Mouse (Mus musculus): ENCODE results near the gene Dpp4. TPM values are rescaled to one million over a fixed set of nuclear protein-coding genes. Genes with fewer than 3 reads are reported as not detected.

Gene Dpp4
- polyA plus RNA-seq, 1 experiment from 2014 or later, result 0.88 TPM

DNA sequence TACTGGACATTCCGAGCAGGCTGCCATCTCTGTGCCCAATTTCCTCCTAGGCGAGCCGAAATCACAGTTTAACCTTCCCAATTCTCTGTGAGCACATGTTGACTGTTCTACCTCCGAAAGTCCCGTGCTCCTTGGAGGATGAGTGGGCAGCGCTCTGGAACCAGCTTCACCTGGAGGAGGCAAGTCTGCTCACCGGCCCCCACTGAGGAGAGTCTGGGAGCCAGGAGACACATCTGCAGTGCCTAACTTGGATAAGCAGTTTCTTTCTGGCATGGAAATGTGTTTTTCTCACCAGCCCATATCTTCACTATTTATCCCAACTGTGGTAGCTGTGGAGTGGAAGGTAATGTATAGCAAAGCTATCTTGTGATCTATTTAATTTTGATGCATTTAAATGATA is 54.8 kb downstream of the Dpp4 start:
- ATAC-seq (ENCODE audit: low read depth), result no peak
- Histone ChIP-seq H3K4me1 (ENCODE audit: control insufficient read depth, insufficient read depth, low read length) (no peaks in the 10 kb centered on the region), H3K9ac (replicated peaks; ENCODE audit: low read depth, low read length) (no peak overlapping the region), H3K27ac (ENCODE audit: low read depth, low read length) (no peak overlapping the region), H3K4me3 (ENCODE audit: low read depth, low read length) (no peak overlapping the region), H3K9me3 (ENCODE audit: control insufficient read depth, low read length) (no peaks in the 10 kb centered on the region), H3K27me3 (ENCODE audit: control insufficient read depth, insufficient read depth, low read length) (no peaks in the 10 kb centered on the region), H3K4me2 (ENCODE audit: low read depth, low read length) (no peak overlapping the region), H3K36me3 (ENCODE audit: control insufficient read depth, insufficient read depth, low read length) (no peaks in the 10 kb centered on the region)
- 93% methylated on average over 7 of the region's 7 CpGs for WGBS

DNA sequence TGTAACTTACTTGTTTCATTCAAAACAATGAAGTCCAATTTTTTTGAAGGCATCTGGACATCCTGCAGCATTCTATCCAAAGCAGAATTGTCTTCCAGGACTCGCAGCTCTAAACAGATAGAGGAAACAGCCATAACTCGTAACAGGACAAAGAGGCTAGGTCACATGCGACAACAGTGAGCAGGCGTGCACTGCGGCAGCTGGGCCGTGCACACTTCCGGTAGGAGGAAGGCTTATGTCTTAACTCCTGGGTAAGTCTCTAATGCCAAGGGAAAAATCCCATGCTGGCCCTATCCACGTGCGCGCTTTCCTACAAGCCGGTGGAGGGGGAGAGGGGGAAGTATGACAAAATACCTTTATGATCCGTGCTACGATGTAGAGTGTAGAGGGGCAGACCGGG is 55.4 kb downstream of the Dpp4 start:
- H3K4me1 ChIP-seq (ENCODE audit: control insufficient read depth, insufficient read depth, low read length), result no peaks in the 10 kb centered on the region
- no peaks in the 10 kb centered on the region for H3K9me3 ChIP-seq (ENCODE audit: control insufficient read depth, low read length)
- 74% methylated on average over 14 of the region's 14 CpGs for WGBS
- H3K4me3 ChIP-seq (ENCODE audit: low read depth, low read length), result no peak overlapping the region
- H3K4me2 ChIP-seq (ENCODE audit: low read depth, low read length), result no peak overlapping the region
- no peaks in the 10 kb centered on the region for H3K27me3 ChIP-seq (ENCODE audit: control insufficient read depth, insufficient read depth, low read length)
- H3K9ac ChIP-seq (replicated peaks; ENCODE audit: low read depth, low read length), result no peak overlapping the region
- H3K27ac ChIP-seq (ENCODE audit: low read depth, low read length), result no peak overlapping the region
- no peaks in the 10 kb centered on the region for H3K36me3 ChIP-seq (ENCODE audit: control insufficient read depth, insufficient read depth, low read length)
- no peak for ATAC-seq (ENCODE audit: low read depth)

DNA sequence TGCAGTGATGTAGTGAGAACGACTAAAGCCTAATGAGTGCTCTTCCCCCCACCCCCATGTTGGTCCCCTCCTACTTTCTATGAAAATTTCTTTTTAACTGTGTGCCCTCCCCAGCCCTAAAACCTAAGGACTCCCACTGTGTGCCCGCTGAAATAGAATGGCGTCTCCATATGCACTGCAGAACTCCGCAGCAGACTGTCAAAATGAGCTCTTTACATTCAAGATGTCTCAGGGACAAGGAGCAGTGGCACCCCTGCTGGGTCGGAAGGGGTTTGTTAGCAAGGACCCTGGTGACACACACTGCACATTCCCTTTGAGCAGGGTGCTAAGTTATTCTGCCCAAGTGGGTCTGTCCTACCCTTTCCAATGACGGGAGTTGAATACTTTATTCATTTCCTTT is 56.3 kb downstream of the Dpp4 start:
- Histone ChIP-seq H3K4me3 (ENCODE audit: low read depth, low read length) (no peak overlapping the region), H3K36me3 (ENCODE audit: control insufficient read depth, insufficient read depth, low read length) (no peaks in the 10 kb centered on the region), H3K4me2 (ENCODE audit: low read depth, low read length) (no peak overlapping the region), H3K9ac (replicated peaks; ENCODE audit: low read depth, low read length) (no peak overlapping the region), H3K4me1 (ENCODE audit: control insufficient read depth, insufficient read depth, low read length) (no peaks in the 10 kb centered on the region), H3K9me3 (ENCODE audit: control insufficient read depth, low read length) (no peaks in the 10 kb centered on the region), H3K27me3 (ENCODE audit: control insufficient read depth, insufficient read depth, low read length) (no peaks in the 10 kb centered on the region), H3K27ac (ENCODE audit: low read depth, low read length) (no peak overlapping the region)
- 39% methylated on average over 6 of the region's 6 CpGs for WGBS
- peak; percentile 41; the same call in 1 of the 2 replicates for ATAC-seq (ENCODE audit: low read depth)

DNA sequence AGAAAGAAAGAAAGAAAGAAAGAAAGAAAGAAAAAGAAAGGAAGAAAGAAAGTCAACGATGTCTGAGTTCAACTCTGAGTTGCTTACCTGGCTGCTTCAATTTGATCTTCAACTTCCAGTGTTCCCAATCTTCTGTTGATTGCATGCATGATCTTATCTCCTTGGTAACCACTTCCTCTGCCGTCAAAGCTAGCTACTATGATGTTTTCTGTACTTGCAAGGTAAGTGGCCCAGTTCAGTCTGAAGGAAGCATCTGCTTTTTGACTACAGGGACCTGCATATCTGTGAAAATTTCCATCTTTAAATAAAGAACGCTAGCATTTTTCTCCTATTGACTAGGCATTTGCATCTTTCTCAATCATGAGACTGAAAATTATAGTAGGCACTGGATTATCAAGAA is 60.0 kb downstream of the Dpp4 start:
- Histone ChIP-seq H3K4me2 (ENCODE audit: low read depth, low read length) (no peak overlapping the region), H3K27me3 (ENCODE audit: control insufficient read depth, insufficient read depth, low read length) (no peaks in the 10 kb centered on the region), H3K27ac (ENCODE audit: low read depth, low read length) (no peak overlapping the region), H3K4me3 (ENCODE audit: low read depth, low read length) (no peak overlapping the region), H3K9me3 (ENCODE audit: control insufficient read depth, low read length) (no peaks in the 10 kb centered on the region), H3K36me3 (ENCODE audit: control insufficient read depth, insufficient read depth, low read length) (no peaks in the 10 kb centered on the region), H3K9ac (replicated peaks; ENCODE audit: low read depth, low read length) (no peak overlapping the region), H3K4me1 (ENCODE audit: control insufficient read depth, insufficient read depth, low read length) (no peaks in the 10 kb centered on the region)
- 82% methylated on average over 3 of the region's 3 CpGs for WGBS
- no peak for ATAC-seq (ENCODE audit: low read depth)

DNA sequence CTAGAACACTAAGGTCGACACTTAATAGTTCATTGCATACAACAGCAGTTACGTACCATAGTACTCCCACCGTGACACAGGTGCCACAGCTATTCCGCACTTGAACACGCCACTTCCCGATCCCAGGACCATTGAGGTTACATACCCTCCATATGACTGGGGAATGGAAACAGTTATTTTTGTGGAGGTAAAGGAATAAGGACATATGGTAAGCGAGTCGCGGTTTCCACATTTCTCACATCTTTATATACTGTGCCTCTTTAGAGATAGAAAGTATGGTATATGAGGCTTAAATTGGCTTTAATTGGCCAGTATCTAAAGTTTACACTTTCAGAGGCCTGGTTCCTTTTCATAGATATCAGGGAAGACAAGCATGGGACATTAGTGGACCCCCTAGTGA is 64.3 kb downstream of the Dpp4 start:
- no peak overlapping the region for H3K27ac ChIP-seq (ENCODE audit: low read depth, low read length)
- H3K36me3 ChIP-seq (ENCODE audit: control insufficient read depth, insufficient read depth, low read length), result no peaks in the 10 kb centered on the region
- no peaks in the 10 kb centered on the region for H3K27me3 ChIP-seq (ENCODE audit: control insufficient read depth, insufficient read depth, low read length)
- no peaks in the 10 kb centered on the region for H3K9me3 ChIP-seq (ENCODE audit: control insufficient read depth, low read length)
- no peaks in the 10 kb centered on the region for H3K4me1 ChIP-seq (ENCODE audit: control insufficient read depth, insufficient read depth, low read length)
- no peak for ATAC-seq (ENCODE audit: low read depth)
- no peak overlapping the region for H3K4me2 ChIP-seq (ENCODE audit: low read depth, low read length)
- H3K4me3 ChIP-seq (ENCODE audit: low read depth, low read length), result no peak overlapping the region
- WGBS, result 92% methylated on average over 9 of the region's 9 CpGs
- no peak overlapping the region for H3K9ac ChIP-seq (replicated peaks; ENCODE audit: low read depth, low read length)

DNA sequence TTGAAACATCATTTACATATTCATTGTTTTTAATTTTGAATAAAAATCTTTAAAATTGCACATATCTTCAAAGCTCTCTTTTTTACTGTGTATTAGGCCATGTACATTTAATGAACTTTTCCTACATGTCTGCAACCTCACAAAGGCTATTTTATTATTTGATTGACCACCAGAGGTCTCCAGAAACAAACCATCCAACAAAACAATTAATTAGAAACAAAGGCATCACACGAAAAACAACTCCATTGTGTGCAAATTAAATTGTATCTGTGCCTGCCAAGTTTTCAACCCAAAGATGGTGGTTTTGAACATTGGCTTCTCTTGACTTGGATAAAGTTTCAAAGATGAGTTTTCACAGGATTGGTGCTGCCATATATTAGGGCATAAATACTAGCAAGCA is 65.3 kb downstream of the Dpp4 start:
- Histone ChIP-seq H3K9me3 (ENCODE audit: control insufficient read depth, low read length) (no peaks in the 10 kb centered on the region), H3K4me2 (ENCODE audit: low read depth, low read length) (no peak overlapping the region), H3K36me3 (ENCODE audit: control insufficient read depth, insufficient read depth, low read length) (no peaks in the 10 kb centered on the region), H3K4me1 (ENCODE audit: control insufficient read depth, insufficient read depth, low read length) (no peaks in the 10 kb centered on the region), H3K4me3 (ENCODE audit: low read depth, low read length) (no peak overlapping the region), H3K27me3 (ENCODE audit: control insufficient read depth, insufficient read depth, low read length) (no peaks in the 10 kb centered on the region), H3K9ac (replicated peaks; ENCODE audit: low read depth, low read length) (no peak overlapping the region), H3K27ac (ENCODE audit: low read depth, low read length) (no peak overlapping the region)
- ATAC-seq (ENCODE audit: low read depth), result no peak
- 27% methylated on average over 1 of the region's 1 CpGs for WGBS

DNA sequence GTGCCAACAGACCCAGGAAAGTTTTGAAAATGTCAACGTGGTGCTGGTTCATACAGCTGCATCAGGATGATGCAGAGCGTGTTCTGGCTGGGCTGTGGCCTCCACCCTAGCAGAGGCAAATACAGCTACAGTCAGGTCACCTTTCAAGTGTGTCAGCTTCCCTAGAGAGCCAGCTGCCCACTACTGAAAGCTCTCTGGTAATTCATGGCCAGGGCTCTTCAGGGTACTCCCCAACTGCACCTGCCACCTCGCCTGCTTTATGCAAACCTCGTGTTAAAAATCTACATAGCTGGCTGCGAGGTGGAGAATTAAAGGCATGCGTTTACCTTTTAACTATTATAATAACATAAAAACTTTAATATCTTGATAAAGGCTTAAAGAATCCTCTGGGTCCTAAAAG is 67.7 kb downstream of the Dpp4 start:
- Histone ChIP-seq H3K27me3 (ENCODE audit: control insufficient read depth, insufficient read depth, low read length) (no peaks in the 10 kb centered on the region), H3K9ac (replicated peaks; ENCODE audit: low read depth, low read length) (no peak overlapping the region), H3K9me3 (ENCODE audit: control insufficient read depth, low read length) (no peaks in the 10 kb centered on the region), H3K4me1 (ENCODE audit: control insufficient read depth, insufficient read depth, low read length) (no peaks in the 10 kb centered on the region), H3K4me3 (ENCODE audit: low read depth, low read length) (no peak overlapping the region), H3K36me3 (ENCODE audit: control insufficient read depth, insufficient read depth, low read length) (no peaks in the 10 kb centered on the region), H3K4me2 (ENCODE audit: low read depth, low read length) (no peak overlapping the region), H3K27ac (ENCODE audit: low read depth, low read length) (no peak overlapping the region)
- WGBS, result 49% methylated on average over 6 of the region's 6 CpGs
- no peak for ATAC-seq (ENCODE audit: low read depth)

DNA sequence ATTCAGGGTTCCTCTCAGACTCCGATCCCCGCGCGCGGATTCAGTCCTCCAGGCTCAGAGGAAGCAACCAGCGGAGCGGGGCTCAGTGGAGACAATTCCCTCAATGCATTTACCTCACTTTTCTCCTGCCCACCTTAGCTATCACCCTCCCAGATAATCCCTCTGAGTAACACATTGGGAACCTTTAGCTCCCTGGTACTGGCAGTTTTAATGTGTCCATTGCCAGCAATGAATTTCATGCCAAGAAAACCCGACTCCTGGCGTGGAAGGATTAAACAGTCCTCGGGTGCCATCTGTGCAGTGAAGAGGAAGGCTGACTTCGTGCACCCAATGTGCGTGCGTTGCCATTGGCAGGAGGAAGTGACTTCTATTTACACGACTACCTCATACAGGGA is 70.3 kb downstream of the Dpp4 start:
- WGBS, result 30% methylated on average over 14 of the region's 14 CpGs
- ATAC-seq (ENCODE audit: low read depth), result peak; percentile 65; the same call in 1 of the 2 replicates
- Histone ChIP-seq H3K4me3 (ENCODE audit: low read depth, low read length) (no peak overlapping the region), H3K9me3 (ENCODE audit: control insufficient read depth, low read length) (no peaks in the 10 kb centered on the region), H3K4me2 (ENCODE audit: low read depth, low read length) (peak overlapping the region; percentile 6; the same call in 1 of the 2 replicates), H3K27ac (ENCODE audit: low read depth, low read length) (no peak overlapping the region), H3K27me3 (ENCODE audit: control insufficient read depth, insufficient read depth, low read length) (no peaks in the 10 kb centered on the region), H3K36me3 (ENCODE audit: control insufficient read depth, insufficient read depth, low read length) (no peaks in the 10 kb centered on the region), H3K4me1 (ENCODE audit: control insufficient read depth, insufficient read depth, low read length) (no peaks in the 10 kb centered on the region), H3K9ac (replicated peaks; ENCODE audit: low read depth, low read length) (no peak overlapping the region)

DNA sequence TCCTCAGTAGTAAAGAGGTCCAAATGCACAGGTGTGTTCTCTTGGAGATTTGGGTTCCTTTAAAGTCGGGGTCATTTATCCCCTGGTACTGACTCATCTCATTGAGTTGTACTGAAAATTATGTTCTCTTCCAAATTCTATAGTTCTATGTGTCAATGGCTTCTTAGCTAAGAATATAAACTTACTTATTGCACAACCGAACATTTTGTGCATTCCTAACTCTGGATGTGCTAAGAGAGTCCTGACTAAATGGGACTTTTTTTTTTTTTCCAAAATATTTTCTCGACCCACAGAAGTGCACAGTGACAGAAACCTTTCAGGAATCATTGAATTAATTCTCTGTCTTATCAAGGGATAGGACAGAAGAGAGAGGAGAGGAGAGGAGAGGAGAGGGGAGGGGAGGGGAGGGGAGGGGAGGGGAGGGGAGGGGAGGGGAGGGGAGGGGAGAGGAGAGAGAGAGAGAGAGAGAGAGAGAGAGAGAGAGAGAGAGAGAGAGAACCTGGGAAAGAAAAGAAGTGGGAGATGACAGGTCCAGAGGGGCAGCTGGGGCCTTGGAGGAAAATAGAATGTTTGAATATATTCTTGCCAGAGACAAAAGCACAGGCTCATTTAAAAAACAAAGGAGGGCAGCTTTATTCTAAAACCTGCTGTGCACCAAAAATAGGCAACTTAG is 70.8 kb downstream of the Dpp4 start:
- no peak overlapping the region for H3K9ac ChIP-seq (replicated peaks; ENCODE audit: low read depth, low read length)
- H3K27me3 ChIP-seq (ENCODE audit: control insufficient read depth, insufficient read depth, low read length), result no peaks in the 10 kb centered on the region
- H3K36me3 ChIP-seq (ENCODE audit: control insufficient read depth, insufficient read depth, low read length), result no peaks in the 10 kb centered on the region
- H3K4me1 ChIP-seq (ENCODE audit: control insufficient read depth, insufficient read depth, low read length), result no peaks in the 10 kb centered on the region
- peak overlapping the region; percentile 6; the same call in 1 of the 2 replicates for H3K4me2 ChIP-seq (ENCODE audit: low read depth, low read length)
- H3K4me3 ChIP-seq (ENCODE audit: low read depth, low read length), result no peak overlapping the region
- no peaks in the 10 kb centered on the region for H3K9me3 ChIP-seq (ENCODE audit: control insufficient read depth, low read length)
- no peak for ATAC-seq (ENCODE audit: low read depth)
- no peak overlapping the region for H3K27ac ChIP-seq (ENCODE audit: low read depth, low read length)
- 77% methylated on average over 3 of the region's 3 CpGs for WGBS

All from neural tube, embryonic 14.5 days (tissue).